Mouse (Mus musculus) stomach, embryonic 14.5 days (tissue): ENCODE results near the gene Meis2. TPM values are rescaled to one million over a fixed set of nuclear protein-coding genes. Genes with fewer than 3 reads are reported as not detected.

Experiments used
- ATAC-seq: fragments of 200-750 bp; cut with Nextera tagmentation; 2 replicates; pipeline ENCODE4 v1.8.0; 2017; ENCODE audit warnings: low read depth, moderate TSS enrichment; ENCODE audit not compliant: insufficient number of reproducible peaks, insufficient read depth, low FRiP score
- H3K27ac ChIP-seq: fragments of 300-500 bp; sonication (generic); 2 replicates; pipeline ENCODE4 v1.5.1; 2014; ENCODE audit warnings: mild to moderate bottlenecking, low read length, moderate library complexity, mixed read lengths
- H3K27me3 ChIP-seq: fragments of 300-500 bp; sonication (generic); 2 replicates; pipeline ENCODE4 v1.6.1; 2014; ENCODE audit warnings: low read length, control low read depth, mixed read lengths; ENCODE audit not compliant: control insufficient read depth, insufficient read depth
- H3K36me3 ChIP-seq: fragments of 300-500 bp; sonication (generic); 2 replicates; pipeline ENCODE4 v1.6.1; 2014; ENCODE audit warnings: mild to moderate bottlenecking, control low read depth, low read length, moderate library complexity, mixed read lengths; ENCODE audit not compliant: control insufficient read depth, insufficient read depth
- H3K4me1 ChIP-seq: fragments of 300-500 bp; sonication (generic); 2 replicates; pipeline ENCODE4 v1.6.1; 2014; ENCODE audit warnings: low read length, control low read depth, mixed read lengths; ENCODE audit not compliant: control insufficient read depth, insufficient read depth
- H3K4me2 ChIP-seq: fragments of 300-500 bp; sonication (generic); replicated peaks from 2 replicates; pipeline ENCODE4 v1.6.1; 2014; ENCODE audit warnings: low read depth, low read length, control low read depth
- H3K4me3 ChIP-seq: fragments of 300-500 bp; sonication (generic); 2 replicates; pipeline ENCODE4 v1.5.1; 2014; ENCODE audit warnings: low read depth, low read length, control low read depth
- H3K9ac ChIP-seq: fragments of 300-500 bp; sonication (generic); replicated peaks from 2 replicates; pipeline ENCODE4 v1.6.1; 2014; ENCODE audit warnings: low read depth, mild to moderate bottlenecking, control low read depth, low read length, moderate library complexity, mixed read lengths
- H3K9me3 ChIP-seq: fragments of 300-500 bp; sonication (generic); 2 replicates; pipeline ENCODE4 v1.6.1; 2016; ENCODE audit warnings: low read depth, low read length, control low read depth; ENCODE audit not compliant: control insufficient read depth
- WGBS: fragments of 180-500 bp; shearing (Covaris S2); extraction: QIAGEN DNeasy Blood & Tissue Kit; methylation state at CpG from one replicate; pipeline ENCODE4 v1.1.7; 2014; 5-methylcytosine and 5-hydroxymethylcytosine counted together
- polyA plus RNA-seq: library from polyadenylated mRNA; unstranded; fragments of >200 nt; fragmentation: Nextera tagmentation; extraction: Ambion mirVana; gene quantifications from 2 replicates; pipeline ENCODE4 v1.2.1, GENCODE M21; 2014

The Meis2 gene
- polyA plus RNA-seq, 1 experiment from 2014 or later: 85.0 TPM

DNA sequence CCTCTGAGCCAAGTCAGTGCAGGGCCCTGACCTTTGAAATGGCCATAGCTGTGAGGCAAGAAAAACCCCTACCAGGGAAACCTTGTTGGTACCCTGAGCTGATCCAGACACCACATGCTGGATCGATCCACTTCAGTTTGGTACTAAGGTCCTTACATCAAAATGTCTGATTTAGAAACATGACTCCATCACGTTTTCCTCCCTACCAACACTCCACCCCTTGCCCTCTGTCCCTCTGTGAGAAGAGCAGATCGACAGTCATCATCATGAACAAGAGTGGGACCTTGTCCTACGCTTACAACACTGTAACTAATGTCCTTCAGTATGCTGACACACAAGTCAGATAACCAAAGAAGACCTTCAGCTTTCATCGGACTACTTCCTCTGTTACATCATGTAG lies 66.8 kb downstream of the Meis2 start:
- H3K27ac ChIP-seq: no peak overlapping the region
- no peak overlapping the region for H3K9ac ChIP-seq
- no peak for ATAC-seq
- no peak overlapping the region for H3K4me3 ChIP-seq
- peaks cover 28% of the 10 kb centered on the region for H3K36me3 ChIP-seq
- H3K4me1 ChIP-seq: peaks cover 18% of the 10 kb centered on the region
- no peaks in the 10 kb centered on the region for H3K27me3 ChIP-seq
- WGBS: 82% methylated on average over 5 of the region's 5 CpGs
- H3K4me2 ChIP-seq: no peak overlapping the region
- H3K9me3 ChIP-seq: no peaks in the 10 kb centered on the region

DNA sequence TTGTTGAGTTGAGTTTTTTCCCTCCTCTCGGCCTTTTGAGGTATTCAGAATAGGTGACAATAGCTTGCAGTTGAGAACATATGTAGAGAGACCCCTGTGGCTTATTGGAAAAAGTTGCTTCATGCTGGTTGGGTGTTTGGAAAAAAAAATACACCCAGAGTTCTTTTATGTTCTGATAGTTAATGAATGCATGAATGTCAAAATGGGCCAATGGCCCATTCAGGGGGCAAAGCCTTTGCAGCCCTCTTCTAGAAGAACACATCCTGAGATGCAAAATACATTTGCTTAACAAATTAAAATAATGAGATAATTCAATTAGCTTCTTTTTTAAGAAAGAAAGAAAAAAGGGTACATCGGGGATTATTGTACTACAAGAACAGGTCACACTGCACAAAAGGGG lies 69.2 kb downstream of the Meis2 start:
- 75% methylated on average over 2 of the region's 2 CpGs for WGBS
- no peak overlapping the region for H3K9ac ChIP-seq
- H3K9me3 ChIP-seq: no peaks in the 10 kb centered on the region
- no peak overlapping the region for H3K27ac ChIP-seq
- no peaks in the 10 kb centered on the region for H3K27me3 ChIP-seq
- peaks cover 24% of the 10 kb centered on the region for H3K36me3 ChIP-seq
- H3K4me1 ChIP-seq: peaks cover 8% of the 10 kb centered on the region
- no peak overlapping the region for H3K4me2 ChIP-seq
- ATAC-seq: no peak
- H3K4me3 ChIP-seq: no peak overlapping the region

DNA sequence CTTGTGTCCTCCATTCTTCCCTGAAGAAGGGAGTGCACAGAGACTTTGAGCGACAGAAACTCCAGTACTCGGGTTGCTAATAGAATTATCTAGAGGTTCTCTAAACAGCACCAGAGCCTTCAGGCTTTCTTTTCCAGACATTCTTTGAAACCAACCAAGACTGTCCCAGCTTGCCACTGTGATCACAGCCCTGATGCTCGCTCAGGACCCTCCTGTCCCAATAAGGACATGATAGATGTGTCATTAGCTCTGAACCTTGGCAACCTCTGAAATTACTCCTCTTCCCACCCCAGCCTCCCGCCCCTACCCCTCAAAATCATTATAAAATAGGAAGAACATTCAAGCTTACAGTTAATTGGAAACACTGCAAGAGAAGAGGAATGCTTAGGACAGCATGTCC lies 71.8 kb downstream of the Meis2 start:
- 75% methylated on average over 4 of the region's 4 CpGs for WGBS
- Histone ChIP-seq H3K27ac (no peak overlapping the region), H3K4me1 (peaks cover 5% of the 10 kb centered on the region), H3K9me3 (no peaks in the 10 kb centered on the region), H3K4me3 (no peak overlapping the region), H3K36me3 (peaks cover 18% of the 10 kb centered on the region), H3K27me3 (no peaks in the 10 kb centered on the region), H3K9ac (no peak overlapping the region), H3K4me2 (no peak overlapping the region)
- no peak for ATAC-seq

DNA sequence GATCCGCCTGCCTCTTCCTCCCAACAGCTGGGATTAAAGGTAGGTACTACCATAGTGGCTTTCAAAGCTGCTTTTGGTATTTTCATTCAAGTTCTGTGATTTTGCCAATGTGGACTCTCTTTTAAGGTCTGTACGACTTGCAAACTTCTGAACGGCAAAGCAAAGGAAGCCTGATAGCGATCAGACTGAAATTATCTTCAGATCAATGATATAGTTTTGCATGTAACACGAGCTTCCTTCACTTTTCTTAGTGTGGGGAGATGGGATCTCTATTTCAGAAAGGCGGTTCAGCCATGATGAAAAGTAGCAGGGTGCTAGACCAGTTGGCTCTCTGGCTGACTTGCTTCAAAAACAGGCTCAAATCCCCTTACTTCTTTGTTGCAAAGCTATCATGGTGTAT lies 76.4 kb downstream of the Meis2 start:
- no peak overlapping the region for H3K4me3 ChIP-seq
- H3K36me3 ChIP-seq: peaks cover 11% of the 10 kb centered on the region
- no peak overlapping the region for H3K9ac ChIP-seq
- no peak overlapping the region for H3K4me2 ChIP-seq
- no peaks in the 10 kb centered on the region for H3K9me3 ChIP-seq
- 94% methylated on average over 6 of the region's 6 CpGs for WGBS
- H3K27ac ChIP-seq: no peak overlapping the region
- H3K4me1 ChIP-seq: 0 out of 2 replicates have a peak, but pooled peaks cover 5% of the 10 kb centered on the region
- H3K27me3 ChIP-seq: no peaks in the 10 kb centered on the region
- ATAC-seq: no peak

DNA sequence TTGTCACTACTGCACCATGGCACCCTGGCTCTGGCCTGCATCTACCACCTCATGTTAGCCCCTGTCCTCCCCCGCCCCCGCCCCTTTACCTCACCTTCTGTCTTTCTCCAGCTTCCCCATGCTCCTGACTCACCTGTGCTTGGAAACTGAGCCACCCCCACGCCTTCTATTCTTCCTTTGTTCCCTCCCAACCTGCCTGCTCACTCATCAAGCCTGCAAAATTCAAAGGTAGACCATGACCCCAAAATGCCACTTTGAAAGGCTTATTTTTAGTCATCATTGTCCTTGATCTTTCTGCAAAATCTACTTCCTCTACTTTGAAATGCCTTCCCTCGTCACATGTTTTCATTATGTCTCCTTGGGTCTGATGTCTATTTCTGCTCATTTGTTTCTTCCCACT lies 77.2 kb downstream of the Meis2 start:
- Histone ChIP-seq H3K4me2 (no peak overlapping the region), H3K4me3 (no peak overlapping the region), H3K27ac (no peak overlapping the region), H3K36me3 (peaks cover 12% of the 10 kb centered on the region), H3K9ac (no peak overlapping the region), H3K27me3 (no peaks in the 10 kb centered on the region), H3K9me3 (no peaks in the 10 kb centered on the region), H3K4me1 (0 out of 2 replicates have a peak, but pooled peaks cover 5% of the 10 kb centered on the region)
- no peak for ATAC-seq
- 84% methylated on average over 4 of the region's 4 CpGs for WGBS

DNA sequence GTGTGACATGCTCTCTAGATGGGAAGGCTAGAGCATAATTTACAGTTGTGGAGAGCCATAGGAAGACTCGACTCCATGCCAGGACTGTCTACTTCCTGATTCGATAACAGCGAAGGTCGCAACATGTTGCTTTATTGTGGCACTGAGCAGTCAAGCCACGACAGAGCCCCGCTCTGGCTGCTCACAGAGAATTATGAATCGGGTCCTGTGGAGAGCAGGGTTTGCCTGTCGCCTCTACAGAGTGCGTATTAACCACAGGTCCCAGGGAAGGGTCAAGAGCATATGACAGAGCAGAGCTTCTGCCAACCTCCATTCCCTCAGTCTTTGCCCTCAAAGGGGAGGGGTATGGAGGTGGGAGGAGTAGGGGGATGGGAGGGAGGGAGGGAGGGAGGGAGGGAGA lies 80.7 kb downstream of the Meis2 start:
- 67% methylated on average over 9 of the region's 9 CpGs for WGBS
- Histone ChIP-seq H3K4me2 (no peak overlapping the region), H3K36me3 (peaks cover 12% of the 10 kb centered on the region), H3K4me3 (no peak overlapping the region), H3K27ac (no peak overlapping the region; the same call in 1 of the 2 replicates), H3K4me1 (peaks cover 5% of the 10 kb centered on the region; the same call in 1 of the 2 replicates), H3K9ac (no peak overlapping the region), H3K27me3 (no peaks in the 10 kb centered on the region), H3K9me3 (no peaks in the 10 kb centered on the region)
- 0 out of 2 replicates have a peak, but pooled peaks have one; percentile 39 for ATAC-seq

DNA sequence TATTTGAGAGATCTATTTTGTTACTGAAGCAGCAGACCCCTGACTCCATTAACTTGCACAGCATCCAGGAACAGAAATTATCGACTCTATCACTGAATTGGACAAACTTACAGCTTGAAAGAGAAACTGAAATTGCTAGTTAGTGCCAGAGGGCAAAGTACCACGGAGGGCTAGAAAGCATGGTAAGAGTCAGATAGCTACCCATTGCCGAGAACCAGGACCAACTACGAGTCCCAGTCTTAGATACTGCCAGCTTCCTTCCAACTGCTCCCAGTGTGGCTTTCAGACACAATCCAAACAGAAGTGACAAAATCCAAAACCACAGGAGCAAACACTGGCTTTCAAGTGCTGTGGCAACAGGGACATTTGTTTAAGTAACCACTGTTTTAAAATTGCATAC lies 81.2 kb downstream of the Meis2 start:
- ATAC-seq: no peak
- WGBS: 73% methylated on average over 4 of the region's 4 CpGs
- H3K4me3 ChIP-seq: no peak overlapping the region
- no peak overlapping the region for H3K9ac ChIP-seq
- H3K27ac ChIP-seq: no peak overlapping the region; the same call in 1 of the 2 replicates
- no peaks in the 10 kb centered on the region for H3K9me3 ChIP-seq
- peaks cover 9% of the 10 kb centered on the region for H3K36me3 ChIP-seq
- peaks cover 5% of the 10 kb centered on the region; the same call in 1 of the 2 replicates for H3K4me1 ChIP-seq
- no peak overlapping the region for H3K4me2 ChIP-seq
- H3K27me3 ChIP-seq: no peaks in the 10 kb centered on the region

DNA sequence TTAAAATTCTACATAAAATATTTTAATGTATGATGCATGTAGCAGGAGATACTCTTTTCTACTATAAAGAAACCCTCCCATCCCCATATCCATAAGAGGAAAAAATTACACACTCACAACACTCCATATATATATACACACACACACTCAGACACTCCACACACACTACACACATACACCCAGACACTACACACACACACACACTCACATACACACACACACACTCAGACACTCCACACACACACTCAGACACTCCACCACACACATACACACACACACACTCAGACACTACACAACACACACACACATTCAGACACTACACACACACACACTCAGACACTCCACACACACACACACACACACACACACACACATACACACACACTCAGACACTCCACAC lies 85.1 kb downstream of the Meis2 start:
- Histone ChIP-seq H3K4me1 (peaks cover 5% of the 10 kb centered on the region; the same call in 1 of the 2 replicates), H3K4me2 (no peak overlapping the region), H3K27ac (no peak overlapping the region), H3K36me3 (peaks cover 3% of the 10 kb centered on the region; the same call in 1 of the 2 replicates), H3K9ac (no peak overlapping the region), H3K9me3 (no peaks in the 10 kb centered on the region), H3K27me3 (no peaks in the 10 kb centered on the region), H3K4me3 (no peak overlapping the region)
- no peak for ATAC-seq
